Mouse (Mus musculus) thymus, adult 2 months (tissue): ENCODE measurements around the gene Nipsnap2.
"Not testable (repeated sequence)": the region's sequence is repeated elsewhere in the genome, so short reads cannot be mapped to it uniquely, and the experiment has no call there.

Experiments
- CTCF ChIP-seq: fragments of 200-500 bp; IDR thresholded peaks from 2 replicates; pipeline ENCODE4 v1.5.1; 2012; ENCODE audit warnings: mild to moderate bottlenecking, control low read depth, low read length, moderate library complexity, borderline replicate concordance; ENCODE audit not compliant: control insufficient read depth, poor library complexity, insufficient read depth; ENCODE audit errors: extremely low read depth
- POLR2A ChIP-seq: fragments of 200-500 bp; IDR thresholded peaks from 2 replicates; pipeline ENCODE4 v1.6.1; 2012; ENCODE audit warnings: mild to moderate bottlenecking, low read length, control low read depth, moderate library complexity; ENCODE audit not compliant: control insufficient read depth, poor library complexity, insufficient read depth; ENCODE audit errors: extremely low read depth

- TF ChIP-seq CTCF, POLR2A: not testable (repeated sequence)
Observed at GRCm38 (mm10) chr5:129685141-129685540, 39.7 kb upstream of the Nipsnap2 start.
